Mouse (Mus musculus) C2C12 (cell line): Measurements from ENCODE around the gene Senp2. TPM values are rescaled to one million over a fixed set of nuclear protein-coding genes. Genes with fewer than 3 reads are reported as not detected.

Experiments used
- H3K27me3 ChIP-seq: one replicate; pipeline ENCODE4 v1.6.1; 2011; ENCODE audit not compliant: control insufficient read depth, insufficient read depth, insufficient read length
- H3K36me3 ChIP-seq: one replicate; pipeline ENCODE4 v1.6.1; 2011; ENCODE audit not compliant: control insufficient read depth, insufficient read depth
- H3K4me3 ChIP-seq: one replicate; pipeline ENCODE4 v1.5.1; 2011; ENCODE audit warnings: mild to moderate bottlenecking, control low read depth; ENCODE audit not compliant: poor library complexity, insufficient read depth, severe bottlenecking
- H3K79me2 ChIP-seq: one replicate; pipeline ENCODE4 v1.6.1; 2011; ENCODE audit not compliant: control insufficient read depth, insufficient read depth
- H3K79me3 ChIP-seq: one replicate; pipeline ENCODE4 v1.6.1; 2011; ENCODE audit warnings: low read depth, control low read depth
- H3ac ChIP-seq: one replicate; pipeline ENCODE3; 2011; ENCODE audit warnings: low read depth; ENCODE audit not compliant: control insufficient read depth, insufficient read length
- CEBPB ChIP-seq: IDR thresholded peaks from one replicate; pipeline ENCODE4 v1.6.1; 2011; ENCODE audit warnings: low read depth, mild to moderate bottlenecking, control low read depth, moderate library complexity
- CTCF ChIP-seq: IDR thresholded peaks from one replicate; pipeline ENCODE4 v1.5.1; 2011; ENCODE audit not compliant: control insufficient read depth, insufficient read depth, insufficient read length
- FOSL1 ChIP-seq: IDR thresholded peaks from one replicate; pipeline ENCODE4 v1.8.0; 2011; ENCODE audit warnings: mild to moderate bottlenecking, low read length; ENCODE audit not compliant: poor library complexity, insufficient read depth, severe bottlenecking
- MAX ChIP-seq: IDR thresholded peaks from one replicate; pipeline ENCODE4 v1.6.1; 2011; ENCODE audit warnings: mild to moderate bottlenecking, control low read depth
- MYOD1 ChIP-seq: IDR thresholded peaks from one replicate; pipeline ENCODE4 v1.6.1; 2011; ENCODE audit warnings: low read depth; ENCODE audit not compliant: control insufficient read depth, insufficient read length
- MYOG ChIP-seq: IDR thresholded peaks from one replicate; pipeline ENCODE4 v1.6.1; 2011; ENCODE audit not compliant: control insufficient read depth, insufficient read length; ENCODE audit errors: extremely low read depth
- USF1 ChIP-seq: IDR thresholded peaks from one replicate; pipeline ENCODE4 v1.6.1; 2011; ENCODE audit warnings: low read depth, mild to moderate bottlenecking, control low read depth, moderate library complexity
- polyA plus RNA-seq: library from polyadenylated mRNA; unstranded; fragments of >200 nt; fragmentation: generic; extraction: Trizol; gene quantifications from one replicate; pipeline ENCODE4 v1.2.1, GENCODE M21; 2012; ENCODE audit warnings: missing spikeins

Senp2 gene
- polyA plus RNA-seq, 1 experiment, result 14.5 TPM

DNA sequence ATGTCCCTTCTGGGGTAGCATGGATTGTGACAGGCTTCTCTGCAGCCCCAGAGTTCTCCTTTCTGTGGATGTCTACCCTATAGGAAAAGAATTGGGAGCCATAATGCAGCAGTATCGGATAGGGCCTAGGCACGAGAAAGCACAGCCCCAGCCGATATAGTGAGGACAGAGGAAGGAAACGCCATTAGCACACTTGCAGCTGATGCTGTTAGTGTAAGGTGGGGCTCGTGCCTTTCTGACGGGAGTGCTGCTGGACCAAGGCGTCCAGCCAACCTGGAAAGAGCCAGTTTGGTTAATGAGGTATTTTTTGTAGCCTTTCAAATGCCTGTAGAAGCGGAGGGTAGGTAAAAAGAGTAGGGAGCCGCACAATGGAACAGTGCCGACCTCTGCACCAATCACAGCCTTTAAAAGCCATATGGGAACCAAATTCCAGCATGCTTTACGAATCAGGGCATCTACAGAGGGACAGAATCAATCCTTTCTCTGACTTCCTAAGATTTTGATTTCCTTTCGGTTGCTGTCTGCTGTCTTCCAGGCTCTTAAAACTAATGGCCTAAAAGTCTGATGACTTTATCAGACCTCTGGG, 70.9 kb downstream of the Senp2 start:
- Histone ChIP-seq H3K4me3 (no peak overlapping the region), H3K79me2 (no peaks in the 10 kb centered on the region), H3K36me3 (peaks cover 56% of the 10 kb centered on the region), H3ac (no peak overlapping the region), H3K79me3 (no peaks in the 10 kb centered on the region), H3K27me3 (no peaks in the 10 kb centered on the region)
- TF ChIP-seq MAX (no peak), USF1 (no peak), MYOD1 (no peak), FOSL1 (no peak), CTCF (no peak), CEBPB (no peak), MYOG (no peak)

DNA sequence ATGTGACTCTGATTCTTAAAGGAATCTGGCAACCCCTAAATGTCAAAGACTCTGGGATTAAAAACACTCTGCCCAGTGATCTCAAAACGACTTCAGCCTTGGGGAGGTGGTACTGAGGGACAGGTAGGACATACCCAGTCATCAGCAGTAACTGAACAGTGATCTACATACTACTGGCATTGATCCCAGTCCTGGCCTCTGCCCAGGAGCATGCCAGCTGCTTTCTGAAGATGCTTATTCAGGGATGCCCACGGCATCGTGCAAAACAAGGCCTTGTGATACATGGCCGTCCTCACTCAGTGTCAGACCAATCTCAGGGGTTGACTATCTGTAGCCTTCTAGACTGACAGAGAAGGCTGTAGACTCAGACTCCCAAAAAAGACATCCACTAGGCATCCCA, 76.1 kb downstream of the Senp2 start:
- Histone ChIP-seq H3K27me3 (no peaks in the 10 kb centered on the region), H3K36me3 (peaks cover 31% of the 10 kb centered on the region), H3K79me2 (peaks cover 8% of the 10 kb centered on the region), H3K4me3 (no peak overlapping the region), H3ac (no peak overlapping the region), H3K79me3 (peaks cover 1% of the 10 kb centered on the region)
- TF ChIP-seq CEBPB, result no peak
- TF ChIP-seq MAX, result no peak
- TF ChIP-seq MYOD1, result no peak
- no peak for TF ChIP-seq MYOG
- TF ChIP-seq FOSL1, result no peak
- TF ChIP-seq USF1, result no peak
- no peak for TF ChIP-seq CTCF

DNA sequence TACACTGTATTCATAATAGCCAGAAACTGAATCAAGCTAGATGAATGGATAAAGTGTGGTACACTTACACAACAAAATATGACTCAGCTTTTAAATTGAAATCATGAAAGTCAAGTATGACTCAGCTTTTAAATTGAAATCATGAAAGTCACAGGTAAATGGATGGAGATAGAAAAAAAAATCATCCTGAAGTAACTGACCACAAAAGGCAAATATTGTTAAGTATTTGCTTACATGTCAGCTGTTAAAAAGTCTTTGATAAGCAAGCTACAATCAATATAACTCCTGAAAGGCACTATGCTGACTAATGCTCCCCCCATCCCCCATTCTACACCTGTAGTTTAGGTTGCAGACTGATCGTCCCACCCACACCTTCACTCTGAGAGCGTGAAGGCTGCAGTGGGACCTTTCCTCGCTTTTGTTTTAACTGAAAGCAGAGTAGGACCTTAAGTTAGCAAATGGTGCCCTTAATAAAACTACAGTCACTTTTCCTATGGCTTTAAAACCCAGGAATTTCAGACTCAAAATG, 82.0 kb downstream of the Senp2 start:
- H3K79me3 ChIP-seq, result peaks cover 19% of the 10 kb centered on the region
- TF ChIP-seq MYOD1 (no peak), MAX (no peak), CEBPB (no peak), MYOG (no peak), CTCF (no peak), USF1 (no peak), FOSL1 (no peak)
- H3K4me3 ChIP-seq, result no peak overlapping the region

DNA sequence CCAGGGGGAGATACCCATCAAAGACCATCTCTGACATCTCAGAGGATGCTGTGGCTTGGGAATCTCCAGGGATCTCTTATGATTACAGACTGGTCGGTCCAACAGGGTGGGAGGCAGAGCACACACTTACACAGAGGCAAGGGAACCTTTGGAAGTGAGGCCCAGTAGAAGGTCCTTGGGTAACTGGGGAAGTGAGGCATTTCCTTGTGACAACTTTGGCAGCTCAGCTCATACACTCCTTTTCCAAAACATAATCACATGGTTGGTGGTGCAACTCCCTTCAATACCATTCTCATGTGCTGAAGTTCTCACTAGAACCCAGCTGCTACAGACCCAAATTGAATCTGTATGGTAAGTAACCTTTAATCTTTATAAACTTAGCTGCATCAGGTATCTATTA, 86.5 kb downstream of the Senp2 start:
- Histone ChIP-seq H3K79me2 (peaks cover 80% of the 10 kb centered on the region), H3K27me3 (no peaks in the 10 kb centered on the region)
- TF ChIP-seq MAX (no peak), MYOG (no peak), MYOD1 (no peak), CTCF (no peak), FOSL1 (no peak), CEBPB (no peak), USF1 (no peak)

More for the DNA sequence above, 82.0 kb downstream of the Senp2 start:
- H3K27me3 ChIP-seq, result no peaks in the 10 kb centered on the region
- H3K36me3 ChIP-seq, result peaks cover 4% of the 10 kb centered on the region
- H3K79me2 ChIP-seq, result peaks cover 64% of the 10 kb centered on the region
- no peak overlapping the region for H3ac ChIP-seq

DNA sequence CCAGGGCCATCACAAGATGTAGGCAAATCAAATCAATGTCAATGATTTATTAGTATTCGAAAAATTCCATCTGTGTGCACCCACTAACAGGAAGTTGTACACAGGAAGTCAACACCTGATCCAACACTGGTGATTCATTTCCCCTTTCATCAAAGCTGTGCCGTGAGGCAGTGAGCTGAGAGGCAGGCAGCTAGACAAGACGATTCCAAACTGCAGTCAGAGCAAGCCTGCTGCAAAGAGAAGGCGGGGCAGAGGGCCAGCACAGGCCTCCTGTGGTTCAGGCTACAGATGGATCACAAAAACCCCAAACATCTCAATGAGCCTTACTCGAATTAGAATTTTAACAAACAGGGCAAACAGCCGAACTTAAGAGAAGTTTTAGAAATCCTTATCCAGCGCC, 88.4 kb downstream of the Senp2 start:
- no peaks in the 10 kb centered on the region for H3K36me3 ChIP-seq
- H3K79me3 ChIP-seq, result peaks cover 26% of the 10 kb centered on the region
- H3K79me2 ChIP-seq, result peaks cover 75% of the 10 kb centered on the region
- no peak overlapping the region for H3ac ChIP-seq
- no peak overlapping the region for H3K4me3 ChIP-seq
- no peaks in the 10 kb centered on the region for H3K27me3 ChIP-seq
- TF ChIP-seq USF1 (no peak), MYOD1 (no peak), CTCF (no peak), CEBPB (no peak), MYOG (no peak)

More for the DNA sequence above, 86.5 kb downstream of the Senp2 start:
- Histone ChIP-seq H3K4me3 (no peak overlapping the region), H3ac (no peak overlapping the region), H3K36me3 (no peaks in the 10 kb centered on the region), H3K79me3 (peaks cover 24% of the 10 kb centered on the region)

Other genes with a start within 250 kb of the Senp2 start
- 0.15 TPM for gene Ehhadh, start 221.7 kb upstream of the Senp2 start, polyA plus RNA-seq
- gene Map3k13, start 215.1 kb upstream of the Senp2 start, polyA plus RNA-seq, result 0.12 TPM
- 15.4 TPM for gene Tmem41a, start 61.9 kb upstream of the Senp2 start, polyA plus RNA-seq
- 0.05 TPM for gene Liph, start 13.8 kb upstream of the Senp2 start, polyA plus RNA-seq
- gene Igf2bp2, start 153.8 kb downstream of the Senp2 start, polyA plus RNA-seq, result 24.3 TPM